Mouse (Mus musculus) left cerebral cortex, adult 9 months (tissue): ENCODE data around the gene Serpina16.
A peak's percentile ranks its signal among the peaks of the same experiment; 100 is the strongest.
"Not testable (repeated sequence)": the region's sequence is repeated elsewhere in the genome, so short reads cannot be mapped to it uniquely, and the experiment has no call there.

Source experiments
- DNase-seq, 2 experiments: peaks; one replicate each; pipeline ENCODE4 v3.0.0; 2022; ENCODE audit warnings: low spot score in 2 of 2

Gene Serpina16

GRCm38 (mm10) chr12:103676039-103676438 lies at the start of gene Serpina16:
Gene Serpina16, minus strand, starts transcription at chr12:103676139.
- DNase-seq: no peak

- DNase-seq: no peak
Measured at GRCm38 (mm10) chr12:103711537-103711936, 35.6 kb upstream of the Serpina16 start.

- no peak for DNase-seq
Measured at GRCm38 (mm10) chr12:103710405-103710804, 34.5 kb upstream of the Serpina16 start.

- DNase-seq: no peak
Measured at GRCm38 (mm10) chr12:103706113-103706512, 30.2 kb upstream of the Serpina16 start.

- no peak for DNase-seq
Measured at GRCm38 (mm10) chr12:103705547-103705946, 29.6 kb upstream of the Serpina16 start.

GRCm38 (mm10) chr12:103700144-103700750 lies 24.3 kb upstream of the Serpina16 start:
- DNase-seq: no peak

GRCm38 (mm10) chr12:103695429-103695828 lies 19.5 kb upstream of the Serpina16 start, which contains the start of gene Serpina1f:
Gene Serpina1f, minus strand, starts transcription at chr12:103695529.
- no peak for DNase-seq

GRCm38 (mm10) chr12:103688221-103688814 lies 12.4 kb upstream of the Serpina16 start:
- DNase-seq: no peak

GRCm38 (mm10) chr12:103687021-103687420 lies 11.1 kb upstream of the Serpina16 start:
- no peak for DNase-seq

GRCm38 (mm10) chr12:103686050-103686449 lies 10.1 kb upstream of the Serpina16 start:
- peak; percentile 25 to 51 for DNase-seq

GRCm38 (mm10) chr12:103685386-103685785 lies 9.4 kb upstream of the Serpina16 start:
- DNase-seq: no peak

- no peak for DNase-seq
Measured at GRCm38 (mm10) chr12:103683775-103684174, 7.8 kb upstream of the Serpina16 start.

- no peak for DNase-seq
Measured at GRCm38 (mm10) chr12:103681739-103682138, 5.8 kb upstream of the Serpina16 start.

GRCm38 (mm10) chr12:103681169-103681568 lies 5.2 kb upstream of the Serpina16 start:
- no peak for DNase-seq

- not testable (repeated sequence) for DNase-seq
Measured at GRCm38 (mm10) chr12:103679853-103680252, 3.9 kb upstream of the Serpina16 start.

- DNase-seq: no peak
Measured at GRCm38 (mm10) chr12:103673179-103673578, 2.8 kb downstream of the Serpina16 start.

- DNase-seq: no peak
Measured at GRCm38 (mm10) chr12:103671483-103671882, 4.5 kb downstream of the Serpina16 start.

- no peak for DNase-seq
Measured at GRCm38 (mm10) chr12:103670964-103671363, 5.0 kb downstream of the Serpina16 start.

- peak; percentile 4 to 20 for DNase-seq
Measured at GRCm38 (mm10) chr12:103670344-103670743, 5.6 kb downstream of the Serpina16 start.

GRCm38 (mm10) chr12:103665286-103665685 lies 10.7 kb downstream of the Serpina16 start:
- DNase-seq: no peak

- not testable (repeated sequence) for DNase-seq
Measured at GRCm38 (mm10) chr12:103662053-103662452, 13.9 kb downstream of the Serpina16 start.

GRCm38 (mm10) chr12:103660076-103660475 lies 15.9 kb downstream of the Serpina16 start:
- no peak for DNase-seq

- no peak for DNase-seq
Measured at GRCm38 (mm10) chr12:103659171-103659570, 16.8 kb downstream of the Serpina16 start.
